Mouse (Mus musculus) adrenal gland, adult 10 weeks (tissue): Measurements from ENCODE around the gene C130032M10Rik. TPM values are rescaled to one million over a fixed set of nuclear protein-coding genes. Genes with fewer than 3 reads are reported as not detected.

Experiments
- polyA plus RNA-seq: library from polyadenylated mRNA; stranded (reverse); fragments of 350-450 nt; fragmentation: Illumina TruSeq; extraction: RNeasy Lipid Tissue Mini Kit (QIAGEN cat#74804); gene quantifications from one replicate; pipeline ENCODE4 v1.2.3, GENCODE M21; 2014; ENCODE audit warnings: low read depth, low replicate concordance

C130032M10Rik gene
- not detected for polyA plus RNA-seq

DNA sequence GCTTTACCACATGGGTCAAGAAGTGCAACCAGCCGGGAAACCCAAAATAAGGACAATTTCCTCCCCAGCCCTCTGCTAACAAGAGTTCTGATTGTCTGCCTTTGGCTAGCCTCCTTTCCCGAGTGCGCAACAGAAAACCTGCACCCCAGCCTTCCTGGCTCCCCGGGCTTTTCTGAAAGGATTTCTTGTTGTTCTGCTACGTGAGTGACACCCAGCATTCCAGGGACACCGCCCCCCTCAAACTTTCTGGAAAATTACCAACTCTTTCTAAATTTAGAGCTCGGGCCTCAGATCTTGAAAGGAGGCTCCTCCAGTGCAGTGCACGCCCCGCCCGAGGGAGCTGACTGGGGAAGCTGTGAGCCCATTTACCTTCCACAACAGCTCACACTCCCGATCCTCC, at the start of gene C130032M10Rik:
C130032M10Rik (plus strand) TSS at position 334 of the 400 bp plus-strand sequence.

DNA sequence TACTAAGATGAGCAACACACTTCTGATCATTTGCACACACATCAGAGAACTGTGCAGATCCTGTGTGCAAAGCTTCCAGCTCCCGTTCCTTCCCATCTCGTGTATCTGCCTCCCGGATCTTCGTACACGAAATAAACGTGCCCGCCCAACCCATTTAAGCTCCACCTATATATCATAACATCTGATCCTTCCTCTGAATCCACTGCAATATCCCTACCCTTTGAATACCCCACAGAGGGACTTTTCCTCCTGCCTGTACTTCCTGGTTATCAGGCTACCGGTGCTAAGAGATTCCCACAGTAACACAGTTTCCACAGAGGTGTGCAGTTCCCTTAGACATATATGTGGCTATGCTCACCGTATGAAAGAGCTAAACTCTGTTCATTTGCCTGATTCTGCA, 10.7 kb upstream of the C130032M10Rik start, which contains the start of gene Ccr4:
Ccr4 (minus strand) TSS at position 101 of the 400 bp plus-strand sequence.

DNA sequence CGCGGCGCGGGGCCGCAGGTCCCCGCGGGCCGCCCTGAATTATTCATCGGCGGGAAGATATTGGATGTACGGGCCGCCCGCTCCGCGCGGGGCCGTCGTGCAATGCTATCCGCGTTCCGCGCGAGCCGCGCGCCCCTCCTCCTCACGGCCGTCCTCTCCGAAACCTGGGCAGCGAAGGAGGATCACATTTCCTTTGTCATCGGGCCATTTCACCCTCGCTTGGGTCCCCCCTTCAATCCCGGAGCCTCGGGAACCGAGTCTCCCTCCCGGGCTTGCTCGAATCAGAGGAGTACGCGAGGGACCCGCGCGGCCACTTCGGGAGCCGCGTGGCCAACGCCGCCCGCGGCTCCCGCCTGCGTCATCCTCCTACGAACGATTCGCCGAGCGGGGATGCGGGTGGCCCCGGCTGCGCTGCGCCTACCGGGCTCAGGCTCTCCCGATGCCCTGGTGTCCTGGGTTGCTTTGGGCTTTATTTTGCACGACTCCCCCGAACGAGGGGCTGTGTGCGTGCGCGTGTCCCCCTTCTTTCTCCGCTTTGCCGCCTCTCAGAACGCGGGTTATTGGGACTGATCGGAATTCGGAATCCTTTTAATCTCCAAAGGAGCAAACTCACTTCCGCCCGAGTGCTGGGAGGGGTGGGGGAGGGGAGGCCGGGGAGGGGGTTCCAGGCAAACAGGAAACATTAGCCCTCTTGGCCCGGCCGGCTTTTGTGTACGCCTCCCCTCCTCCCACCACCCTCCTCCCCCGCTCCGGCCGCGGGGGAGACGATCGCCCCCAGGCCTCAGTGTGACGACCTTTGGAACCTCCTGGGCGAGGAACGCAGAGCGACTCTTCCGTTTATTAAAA, 48.5 kb downstream of the C130032M10Rik start, which contains the start of gene Trim71:
Trim71 (minus strand) TSS at position 609 of the 846 bp plus-strand sequence.

Other genes with a start within 250 kb of the C130032M10Rik start
- not detected for gene Bcl2a1c, start 185.6 kb upstream of the C130032M10Rik start, polyA plus RNA-seq
- gene Crtap, start 125.0 kb upstream of the C130032M10Rik start, polyA plus RNA-seq: 83.7 TPM
- gene Glb1, start 114.6 kb upstream of the C130032M10Rik start, polyA plus RNA-seq: 11.9 TPM
- gene Tmppe, start 114.6 kb upstream of the C130032M10Rik start, polyA plus RNA-seq: 0.93 TPM
- not detected for gene Ccr4, start 10.8 kb upstream of the C130032M10Rik start, polyA plus RNA-seq
- not detected for gene Trim71, start 48.7 kb downstream of the C130032M10Rik start, polyA plus RNA-seq
- gene Cnot10, start 124.5 kb downstream of the C130032M10Rik start, polyA plus RNA-seq: 38.6 TPM
- gene Dync1li1, start 173.1 kb downstream of the C130032M10Rik start, polyA plus RNA-seq: 48.5 TPM
- 124 TPM for gene Cmtm6, start 215.4 kb downstream of the C130032M10Rik start, polyA plus RNA-seq